Mouse (Mus musculus): ENCODE data around the gene B4galnt1. TPM values are rescaled to one million over a fixed set of nuclear protein-coding genes. Genes with fewer than 3 reads are reported as not detected.

Gene B4galnt1
- polyA plus RNA-seq, 1 experiment from 2014 or later = 66.8 TPM

DNA sequence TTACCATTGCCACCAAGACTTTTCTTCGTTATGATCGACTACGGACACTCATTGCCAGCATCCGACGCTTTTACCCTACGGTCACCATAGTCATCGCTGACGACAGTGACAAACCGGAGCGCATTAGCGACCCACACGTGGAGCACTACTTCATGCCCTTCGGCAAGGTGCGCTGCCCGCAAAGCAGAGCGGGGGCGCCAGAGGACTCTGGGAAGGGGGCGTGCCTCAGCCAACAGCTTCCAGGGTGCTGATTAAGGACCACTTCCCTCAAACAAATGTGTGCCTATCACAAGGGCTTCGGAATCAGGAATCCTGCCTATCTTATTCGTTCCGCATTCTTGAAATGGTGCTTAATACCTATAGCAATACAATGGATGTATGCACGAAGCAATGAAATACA is 5.0 kb downstream of the B4galnt1 start:
- ATAC-seq (ENCODE audit: low FRiP score, low TSS enrichment) (no peak), DNase-seq (peak; percentile 74)
- 2% methylated on average over 22 of the region's 22 CpGs for WGBS
- H3K4me1 ChIP-seq (ENCODE audit: control insufficient read depth, insufficient read depth, low read length) = peaks cover 20% of the 10 kb centered on the region
- H3K27ac ChIP-seq (replicated peaks; ENCODE audit: low read depth, low read length) = no peak overlapping the region
- H3K36me3 ChIP-seq (ENCODE audit: control insufficient read depth, insufficient read depth, low read length) = peaks cover 18% of the 10 kb centered on the region; the same call in 1 of the 2 replicates
- H3K9ac ChIP-seq (replicated peaks; ENCODE audit: low read length) = 0 out of 2 replicates have a peak overlapping the region, but pooled peaks have one; percentile 7
- H3K4me2 ChIP-seq (ENCODE audit: low read length) = peak overlapping the region; percentile 47
- no peak overlapping the region for H3K4me3 ChIP-seq (replicated peaks; ENCODE audit: low read depth, low read length)
- no peaks in the 10 kb centered on the region for H3K9me3 ChIP-seq (ENCODE audit: control insufficient read depth, low read length)
- H3K27me3 ChIP-seq (ENCODE audit: control insufficient read depth, insufficient read depth, low read length) = peaks cover 58% of the 10 kb centered on the region

DNA sequence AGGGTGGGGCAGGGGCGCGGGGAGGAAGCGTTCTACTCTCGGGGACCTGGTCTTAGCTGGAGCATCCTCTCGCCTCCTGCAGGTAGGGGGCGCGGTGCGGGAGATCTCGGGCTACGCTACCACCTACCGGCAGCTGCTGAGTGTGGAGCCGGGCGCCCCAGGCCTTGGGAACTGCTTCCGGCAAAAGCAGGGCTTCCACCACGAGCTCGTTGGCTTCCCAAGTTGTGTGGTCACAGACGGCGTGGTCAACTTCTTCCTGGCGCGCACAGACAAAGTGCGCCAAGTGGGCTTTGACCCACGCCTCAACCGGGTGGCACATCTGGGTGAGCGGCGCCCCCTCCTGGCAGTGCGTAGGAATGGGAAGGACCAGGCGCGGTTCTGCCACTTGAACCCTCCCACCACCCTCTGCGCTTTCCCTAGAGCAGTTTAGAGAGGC is 5.8 kb downstream of the B4galnt1 start:
- H3K4me2 ChIP-seq (ENCODE audit: low read length) = peak overlapping the region; percentile 47
- peaks cover 18% of the 10 kb centered on the region; the same call in 1 of the 2 replicates for H3K36me3 ChIP-seq (ENCODE audit: control insufficient read depth, insufficient read depth, low read length)
- H3K27me3 ChIP-seq (ENCODE audit: control insufficient read depth, insufficient read depth, low read length) = peaks cover 61% of the 10 kb centered on the region
- ATAC-seq (ENCODE audit: low FRiP score, low TSS enrichment) = peak; percentile 28; the same call in 1 of the 2 replicates
- H3K4me3 ChIP-seq (replicated peaks; ENCODE audit: low read depth, low read length) = peak overlapping the region; percentile 22; the same call in 1 of the 2 replicates
- H3K9ac ChIP-seq (replicated peaks; ENCODE audit: low read length) = no peak overlapping the region
- no peak overlapping the region for H3K27ac ChIP-seq (replicated peaks; ENCODE audit: low read depth, low read length)
- peak; percentile 80 for DNase-seq
- peaks cover 20% of the 10 kb centered on the region for H3K4me1 ChIP-seq (ENCODE audit: control insufficient read depth, insufficient read depth, low read length)
- no peaks in the 10 kb centered on the region for H3K9me3 ChIP-seq (ENCODE audit: control insufficient read depth, low read length)
- 2% methylated on average over 29 of the region's 29 CpGs for WGBS

DNA sequence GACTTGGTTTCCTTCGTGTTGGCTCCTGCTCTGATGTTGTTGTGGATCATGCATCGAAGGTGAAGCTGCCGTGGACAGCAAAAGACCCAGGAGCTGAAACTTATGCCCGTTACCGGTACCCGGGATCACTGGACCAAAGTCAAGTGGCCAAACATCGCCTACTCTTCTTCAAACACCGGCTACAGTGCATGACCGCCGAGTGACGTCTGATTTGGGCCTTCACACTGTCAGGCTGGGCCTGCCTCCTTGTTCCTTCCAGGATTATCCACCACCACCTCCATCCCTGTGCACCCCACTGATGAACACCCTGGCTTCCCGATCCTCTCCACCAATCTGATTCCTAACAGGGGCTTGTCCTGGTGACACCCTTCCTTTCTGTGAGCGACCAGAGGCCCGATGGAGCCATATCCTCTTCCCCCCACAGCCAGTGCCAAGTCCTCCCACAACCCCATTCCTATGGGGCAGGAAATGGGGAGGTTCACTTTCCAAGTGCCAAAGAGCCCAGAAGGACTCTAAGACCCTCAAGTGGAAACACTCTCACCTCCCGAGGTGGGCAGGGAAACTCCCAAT is 6.7 kb downstream of the B4galnt1 start:
- WGBS = 89% methylated on average over 15 of the region's 15 CpGs
- Histone ChIP-seq H3K9ac (replicated peaks; ENCODE audit: low read length) (no peak overlapping the region), H3K27ac (replicated peaks; ENCODE audit: low read depth, low read length) (no peak overlapping the region), H3K4me2 (ENCODE audit: low read length) (no peak overlapping the region), H3K9me3 (ENCODE audit: control insufficient read depth, low read length) (no peaks in the 10 kb centered on the region), H3K27me3 (ENCODE audit: control insufficient read depth, insufficient read depth, low read length) (peaks cover 66% of the 10 kb centered on the region), H3K36me3 (ENCODE audit: control insufficient read depth, insufficient read depth, low read length) (peaks cover 18% of the 10 kb centered on the region; the same call in 1 of the 2 replicates), H3K4me1 (ENCODE audit: control insufficient read depth, insufficient read depth, low read length) (peaks cover 20% of the 10 kb centered on the region), H3K4me3 (replicated peaks; ENCODE audit: low read depth, low read length) (no peak overlapping the region)
- ATAC-seq (ENCODE audit: low FRiP score, low TSS enrichment) = no peak
- DNase-seq = no peak

DNA sequence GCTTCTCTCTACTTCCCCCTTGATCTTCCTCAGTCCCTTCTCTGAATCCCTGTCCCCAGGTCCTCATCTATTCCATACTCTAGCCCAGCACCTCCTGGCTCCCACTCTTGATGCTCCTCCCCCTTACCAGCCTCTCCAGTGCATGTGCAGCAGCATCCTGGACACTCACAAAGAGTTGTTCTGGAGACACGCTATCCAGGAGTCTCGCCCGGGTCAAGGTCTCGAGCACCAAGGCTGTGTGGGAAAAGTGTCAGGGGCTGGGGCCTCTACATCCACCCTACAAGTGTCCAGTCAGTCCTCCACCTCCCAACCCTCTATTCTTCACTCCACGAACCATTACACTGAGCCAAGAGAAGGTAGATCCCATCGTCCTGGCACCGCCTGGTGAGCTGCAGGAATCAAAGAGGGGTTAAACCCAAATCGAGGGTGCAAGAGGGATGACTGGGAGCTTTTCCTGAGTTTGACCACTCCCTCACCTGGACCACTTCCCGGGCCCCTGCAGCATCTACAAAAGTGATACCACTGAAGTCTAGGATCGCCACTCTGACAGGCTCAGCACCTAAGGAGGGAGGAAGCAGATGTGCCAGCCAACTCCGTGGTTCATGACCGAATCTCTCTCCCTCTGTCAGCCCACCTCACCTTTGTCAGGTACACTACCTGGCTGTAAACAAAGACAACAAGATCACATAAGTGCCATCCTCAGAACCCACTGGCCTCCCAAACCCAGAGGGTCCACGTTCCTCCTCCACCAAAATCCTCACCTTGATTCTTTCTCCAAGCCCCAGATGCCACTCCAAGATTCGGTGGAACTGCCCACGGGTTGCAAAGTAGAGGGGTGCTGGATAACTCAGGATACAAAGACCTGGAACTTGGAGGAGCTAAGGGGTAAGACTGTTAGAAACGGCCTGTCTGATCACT is 8.4 kb downstream of the B4galnt1 start:
- no peak overlapping the region for H3K27ac ChIP-seq (replicated peaks; ENCODE audit: low read depth, low read length)
- peaks cover 67% of the 10 kb centered on the region for H3K27me3 ChIP-seq (ENCODE audit: control insufficient read depth, insufficient read depth, low read length)
- no peak overlapping the region for H3K4me3 ChIP-seq (replicated peaks; ENCODE audit: low read depth, low read length)
- no peak overlapping the region for H3K9ac ChIP-seq (replicated peaks; ENCODE audit: low read length)
- WGBS = 82% methylated on average over 16 of the region's 16 CpGs
- peaks cover 20% of the 10 kb centered on the region for H3K4me1 ChIP-seq (ENCODE audit: control insufficient read depth, insufficient read depth, low read length)
- H3K9me3 ChIP-seq (ENCODE audit: control insufficient read depth, low read length) = no peaks in the 10 kb centered on the region
- H3K36me3 ChIP-seq (ENCODE audit: control insufficient read depth, insufficient read depth, low read length) = peaks cover 12% of the 10 kb centered on the region; the same call in 1 of the 2 replicates
- no peak overlapping the region for H3K4me2 ChIP-seq (ENCODE audit: low read length)
- no peak for DNase-seq
- no peak for ATAC-seq (ENCODE audit: low FRiP score, low TSS enrichment)

DNA sequence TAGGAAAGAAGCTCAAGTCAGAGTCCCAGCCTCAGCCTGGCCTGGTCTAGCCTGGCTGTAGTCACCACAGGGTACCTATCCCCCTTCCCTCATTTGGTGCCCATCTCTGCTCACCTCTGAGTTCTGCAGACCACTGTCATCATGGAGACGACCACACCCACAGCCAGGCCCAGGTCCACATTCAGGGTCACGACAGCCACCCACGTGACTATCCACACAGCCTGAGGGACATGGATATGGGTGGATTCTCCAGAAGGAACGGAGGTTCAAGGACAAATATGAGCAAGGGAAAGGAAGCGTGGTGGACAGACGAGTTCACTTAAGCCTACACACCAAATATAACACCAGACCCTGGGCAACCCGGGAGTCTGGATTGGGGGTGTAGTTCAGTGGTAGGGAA is 9.1 kb downstream of the B4galnt1 start:
- H3K27ac ChIP-seq (replicated peaks; ENCODE audit: low read depth, low read length) = no peak overlapping the region
- no peak overlapping the region for H3K4me3 ChIP-seq (replicated peaks; ENCODE audit: low read depth, low read length)
- no peak for DNase-seq
- no peaks in the 10 kb centered on the region for H3K9me3 ChIP-seq (ENCODE audit: control insufficient read depth, low read length)
- ATAC-seq (ENCODE audit: low FRiP score, low TSS enrichment) = no peak
- H3K9ac ChIP-seq (replicated peaks; ENCODE audit: low read length) = no peak overlapping the region
- H3K4me1 ChIP-seq (ENCODE audit: control insufficient read depth, insufficient read depth, low read length) = peaks cover 20% of the 10 kb centered on the region
- H3K4me2 ChIP-seq (ENCODE audit: low read length) = no peak overlapping the region
- H3K36me3 ChIP-seq (ENCODE audit: control insufficient read depth, insufficient read depth, low read length) = peaks cover 10% of the 10 kb centered on the region; the same call in 1 of the 2 replicates
- 90% methylated on average over 7 of the region's 7 CpGs for WGBS
- peaks cover 67% of the 10 kb centered on the region for H3K27me3 ChIP-seq (ENCODE audit: control insufficient read depth, insufficient read depth, low read length)

DNA sequence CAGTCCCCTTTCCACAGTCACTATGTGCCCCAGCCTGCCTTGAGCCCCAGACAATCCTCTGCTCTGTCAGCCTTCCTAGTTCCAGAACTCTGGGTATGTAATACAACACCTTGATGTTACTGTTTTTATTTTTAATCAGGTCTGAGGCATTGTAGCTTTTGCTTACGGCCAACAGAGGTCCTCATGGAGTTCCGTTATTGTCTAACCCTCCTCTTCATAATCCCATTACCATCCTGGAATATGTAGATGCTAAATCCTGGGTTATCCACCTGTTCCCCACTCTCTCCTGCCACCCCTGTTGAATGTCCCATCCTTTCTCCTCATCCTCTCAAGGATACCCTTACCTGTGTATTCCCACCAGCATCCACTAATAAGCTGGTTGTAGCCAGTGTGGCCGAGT is 11.2 kb downstream of the B4galnt1 start:
- no peak overlapping the region for H3K4me2 ChIP-seq (ENCODE audit: low read length)
- peaks cover 62% of the 10 kb centered on the region for H3K27me3 ChIP-seq (ENCODE audit: control insufficient read depth, insufficient read depth, low read length)
- DNase-seq = no peak
- H3K9ac ChIP-seq (replicated peaks; ENCODE audit: low read length) = no peak overlapping the region
- no peak for ATAC-seq (ENCODE audit: low FRiP score, low TSS enrichment)
- no peak overlapping the region for H3K27ac ChIP-seq (replicated peaks; ENCODE audit: low read depth, low read length)
- H3K36me3 ChIP-seq (ENCODE audit: control insufficient read depth, insufficient read depth, low read length) = peaks cover 10% of the 10 kb centered on the region; the same call in 1 of the 2 replicates
- no peak overlapping the region for H3K4me3 ChIP-seq (replicated peaks; ENCODE audit: low read depth, low read length)
- 30% methylated on average over 3 of the region's 3 CpGs for WGBS
- H3K9me3 ChIP-seq (ENCODE audit: control insufficient read depth, low read length) = no peaks in the 10 kb centered on the region
- peaks cover 8% of the 10 kb centered on the region for H3K4me1 ChIP-seq (ENCODE audit: control insufficient read depth, insufficient read depth, low read length)

DNA sequence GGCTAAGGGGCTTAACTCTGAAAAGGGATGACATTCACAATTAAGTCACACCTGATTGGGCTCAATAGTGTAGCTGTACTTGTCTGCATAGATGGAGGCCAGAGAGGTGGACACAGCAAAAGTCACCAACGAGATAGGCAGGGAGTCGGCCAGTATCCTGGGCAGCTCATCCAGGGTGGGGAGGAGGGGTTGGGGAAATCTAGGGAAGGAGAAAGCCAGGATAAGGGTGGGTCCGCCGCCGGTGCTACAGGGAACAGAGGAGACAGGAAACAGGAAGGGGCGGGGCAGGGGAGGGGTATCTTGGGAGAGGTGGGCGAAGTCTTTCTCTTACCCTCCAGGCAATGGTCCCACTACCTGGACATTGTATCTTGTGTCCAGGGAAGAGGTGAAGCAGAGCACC is 11.7 kb downstream of the B4galnt1 start:
- 5% methylated on average over 7 of the region's 7 CpGs for WGBS
- peaks cover 7% of the 10 kb centered on the region; the same call in 1 of the 2 replicates for H3K36me3 ChIP-seq (ENCODE audit: control insufficient read depth, insufficient read depth, low read length)
- DNase-seq = no peak
- peaks cover 58% of the 10 kb centered on the region for H3K27me3 ChIP-seq (ENCODE audit: control insufficient read depth, insufficient read depth, low read length)
- H3K9me3 ChIP-seq (ENCODE audit: control insufficient read depth, low read length) = no peaks in the 10 kb centered on the region
- no peak overlapping the region for H3K27ac ChIP-seq (replicated peaks; ENCODE audit: low read depth, low read length)
- H3K4me3 ChIP-seq (replicated peaks; ENCODE audit: low read depth, low read length) = no peak overlapping the region
- H3K4me1 ChIP-seq (ENCODE audit: control insufficient read depth, insufficient read depth, low read length) = peaks cover 8% of the 10 kb centered on the region
- ATAC-seq (ENCODE audit: low FRiP score, low TSS enrichment) = no peak
- H3K9ac ChIP-seq (replicated peaks; ENCODE audit: low read length) = no peak overlapping the region
- H3K4me2 ChIP-seq (ENCODE audit: low read length) = no peak overlapping the region

DNA sequence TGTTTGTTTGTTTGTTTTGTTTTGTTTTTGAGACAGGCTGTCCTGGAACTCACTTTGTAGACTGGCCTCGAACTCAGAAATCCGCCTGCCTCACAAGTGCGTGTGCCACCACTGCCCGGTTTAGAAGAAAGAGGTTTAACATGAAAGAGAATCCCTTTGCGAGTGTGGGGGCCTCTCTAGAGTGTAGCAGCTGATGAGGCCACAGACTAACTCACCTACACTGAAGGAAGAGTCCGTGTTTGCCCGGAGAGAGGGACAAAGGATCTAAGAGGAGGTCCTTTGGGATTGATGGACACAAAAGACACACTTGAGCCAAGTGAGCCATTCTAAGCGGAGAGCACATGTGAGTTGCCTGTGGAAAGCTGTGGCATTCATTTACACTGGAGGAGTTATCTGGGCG is 12.2 kb downstream of the B4galnt1 start:
- H3K4me3 ChIP-seq (replicated peaks; ENCODE audit: low read depth, low read length) = no peak overlapping the region
- no peak for DNase-seq
- H3K9me3 ChIP-seq (ENCODE audit: control insufficient read depth, low read length) = no peaks in the 10 kb centered on the region
- H3K9ac ChIP-seq (replicated peaks; ENCODE audit: low read length) = no peak overlapping the region
- H3K4me2 ChIP-seq (ENCODE audit: low read length) = no peak overlapping the region
- peaks cover 2% of the 10 kb centered on the region; the same call in 1 of the 2 replicates for H3K36me3 ChIP-seq (ENCODE audit: control insufficient read depth, insufficient read depth, low read length)
- ATAC-seq (ENCODE audit: low FRiP score, low TSS enrichment) = no peak
- H3K27ac ChIP-seq (replicated peaks; ENCODE audit: low read depth, low read length) = no peak overlapping the region
- H3K4me1 ChIP-seq (ENCODE audit: control insufficient read depth, insufficient read depth, low read length) = peaks cover 8% of the 10 kb centered on the region
- 20% methylated on average over 9 of the region's 9 CpGs for WGBS
- peaks cover 53% of the 10 kb centered on the region for H3K27me3 ChIP-seq (ENCODE audit: control insufficient read depth, insufficient read depth, low read length)

Measured in midbrain, embryonic 14.5 days (tissue).